Mouse (Mus musculus) forebrain, embryonic 13.5 days (tissue): ENCODE data around the gene Tmem131. TPM values are rescaled to one million over a fixed set of nuclear protein-coding genes. Genes with fewer than 3 reads are reported as not detected.
A peak's percentile ranks its signal among the peaks of the same experiment; 100 is the strongest.

Experiments used
- ATAC-seq: fragments of 200-750 bp; cut with Nextera tagmentation; 2 replicates; pipeline ENCODE4 v1.8.0; 2017
- H3K27ac ChIP-seq: fragments of 300-500 bp; sonication (generic); 2 replicates; pipeline ENCODE4 v1.5.1; 2015; ENCODE audit warnings: inconsistent platforms, mild to moderate bottlenecking, moderate library complexity
- H3K27me3 ChIP-seq: fragments of 300-500 bp; sonication (generic); 2 replicates; pipeline ENCODE4 v1.6.1; 2015; ENCODE audit warnings: mild to moderate bottlenecking, inconsistent platforms
- H3K36me3 ChIP-seq: fragments of 300-500 bp; sonication (generic); 2 replicates; pipeline ENCODE4 v1.6.1; 2015; ENCODE audit warnings: mild to moderate bottlenecking, inconsistent platforms; ENCODE audit not compliant: poor library complexity, severe bottlenecking
- H3K4me1 ChIP-seq: fragments of 300-500 bp; sonication (generic); 2 replicates; pipeline ENCODE4 v1.6.1; 2015; ENCODE audit warnings: inconsistent platforms
- H3K4me2 ChIP-seq: fragments of 300-500 bp; sonication (generic); 2 replicates; pipeline ENCODE4 v1.6.1; 2015; ENCODE audit warnings: inconsistent platforms, mild to moderate bottlenecking, moderate library complexity
- H3K4me3 ChIP-seq: fragments of 300-500 bp; sonication (generic); 2 replicates; pipeline ENCODE4 v1.5.1; 2015; ENCODE audit warnings: mild to moderate bottlenecking, inconsistent platforms
- H3K9ac ChIP-seq: fragments of 300-500 bp; sonication (generic); 2 replicates; pipeline ENCODE4 v1.6.1; 2015; ENCODE audit warnings: mild to moderate bottlenecking, inconsistent platforms
- H3K9me3 ChIP-seq: fragments of 300-500 bp; sonication (generic); replicated peaks from 2 replicates; pipeline ENCODE4 v1.6.1; 2016; ENCODE audit warnings: inconsistent platforms
- WGBS: fragments of 180-500 bp; shearing (Covaris S2); methylation state at CpG from one replicate; pipeline ENCODE4 v1.1.7; 2015; 5-methylcytosine and 5-hydroxymethylcytosine counted together
- polyA plus RNA-seq: library from polyadenylated mRNA; unstranded; fragments of >200 nt; fragmentation: Nextera tagmentation; extraction: Ambion mirVana; gene quantifications from 2 replicates; pipeline ENCODE4 v1.2.1, GENCODE M21; 2015

Tmem131 gene
- polyA plus RNA-seq, 1 experiment from 2014 or later: 12.0 TPM

GRCm38 (mm10) chr1:36784365-36785134 is 158.9 kb downstream of the Tmem131 start:
- H3K27ac ChIP-seq: peak overlapping the region; percentile 59
- H3K9me3 ChIP-seq: no peaks in the 10 kb centered on the region
- H3K4me2 ChIP-seq: peak overlapping the region; percentile 84
- peak overlapping the region; percentile 75 for H3K9ac ChIP-seq
- no peaks in the 10 kb centered on the region for H3K36me3 ChIP-seq
- H3K4me1 ChIP-seq: peaks cover 9% of the 10 kb centered on the region; the same call in 1 of the 2 replicates
- H3K27me3 ChIP-seq: no peaks in the 10 kb centered on the region
- 2% methylated on average over 20 of the region's 20 CpGs for WGBS
- H3K4me3 ChIP-seq: peak overlapping the region; percentile 48
- peak; percentile 83 for ATAC-seq

GRCm38 (mm10) chr1:36782476-36782875 is 161.0 kb downstream of the Tmem131 start:
- Histone ChIP-seq H3K4me3 (no peak overlapping the region), H3K27ac (no peak overlapping the region), H3K27me3 (no peaks in the 10 kb centered on the region), H3K9ac (no peak overlapping the region), H3K36me3 (no peaks in the 10 kb centered on the region), H3K9me3 (no peaks in the 10 kb centered on the region), H3K4me1 (peaks cover 7% of the 10 kb centered on the region; the same call in 1 of the 2 replicates), H3K4me2 (no peak overlapping the region)
- ATAC-seq: no peak
- WGBS: 86% methylated on average over 11 of the region's 11 CpGs

- 96% methylated on average over 13 of the region's 13 CpGs for WGBS
- Histone ChIP-seq H3K9me3 (no peaks in the 10 kb centered on the region), H3K36me3 (no peaks in the 10 kb centered on the region), H3K4me2 (no peak overlapping the region), H3K4me3 (no peak overlapping the region), H3K27ac (no peak overlapping the region), H3K4me1 (peaks cover 7% of the 10 kb centered on the region; the same call in 1 of the 2 replicates), H3K27me3 (no peaks in the 10 kb centered on the region), H3K9ac (no peak overlapping the region)
- ATAC-seq: no peak
Measured at GRCm38 (mm10) chr1:36780793-36781192, 162.7 kb downstream of the Tmem131 start.

- no peak for ATAC-seq
- no peak overlapping the region for H3K27ac ChIP-seq
- H3K4me2 ChIP-seq: no peak overlapping the region
- no peak overlapping the region for H3K9ac ChIP-seq
- H3K4me1 ChIP-seq: no peaks in the 10 kb centered on the region
- no peaks in the 10 kb centered on the region for H3K36me3 ChIP-seq
- peaks cover 14% of the 10 kb centered on the region for H3K27me3 ChIP-seq
- H3K4me3 ChIP-seq: no peak overlapping the region
- H3K9me3 ChIP-seq: no peaks in the 10 kb centered on the region; the same call in 1 of the 2 replicates
- WGBS: 91% methylated on average over 9 of the region's 9 CpGs
Measured at GRCm38 (mm10) chr1:36772198-36772934, 171.1 kb downstream of the Tmem131 start.

- 18% methylated on average over 27 of the region's 27 CpGs for WGBS
- ATAC-seq: peak; percentile 43; the same call in 1 of the 2 replicates
- Histone ChIP-seq H3K27ac (no peak overlapping the region), H3K4me2 (peak overlapping the region; percentile 50), H3K9me3 (no peaks in the 10 kb centered on the region; the same call in 1 of the 2 replicates), H3K4me1 (no peaks in the 10 kb centered on the region), H3K36me3 (no peaks in the 10 kb centered on the region), H3K9ac (no peak overlapping the region), H3K27me3 (peaks cover 14% of the 10 kb centered on the region), H3K4me3 (peak overlapping the region; percentile 28)
Measured at GRCm38 (mm10) chr1:36770998-36771397, 172.5 kb downstream of the Tmem131 start.

GRCm38 (mm10) chr1:36769951-36770350 is 173.5 kb downstream of the Tmem131 start:
- H3K4me3 ChIP-seq: no peak overlapping the region
- H3K9me3 ChIP-seq: no peaks in the 10 kb centered on the region
- peaks cover 14% of the 10 kb centered on the region for H3K27me3 ChIP-seq
- no peak for ATAC-seq
- H3K27ac ChIP-seq: no peak overlapping the region
- WGBS: 91% methylated on average over 1 of the region's 1 CpGs
- H3K9ac ChIP-seq: no peak overlapping the region
- H3K4me2 ChIP-seq: no peak overlapping the region
- H3K4me1 ChIP-seq: no peaks in the 10 kb centered on the region
- H3K36me3 ChIP-seq: no peaks in the 10 kb centered on the region

GRCm38 (mm10) chr1:36768786-36769185 is 174.7 kb downstream of the Tmem131 start:
- H3K9ac ChIP-seq: no peak overlapping the region
- H3K4me3 ChIP-seq: no peak overlapping the region
- ATAC-seq: no peak
- H3K9me3 ChIP-seq: no peaks in the 10 kb centered on the region
- 82% methylated on average over 5 of the region's 5 CpGs for WGBS
- no peaks in the 10 kb centered on the region for H3K36me3 ChIP-seq
- no peak overlapping the region for H3K27ac ChIP-seq
- H3K4me1 ChIP-seq: no peaks in the 10 kb centered on the region
- no peak overlapping the region for H3K4me2 ChIP-seq
- H3K27me3 ChIP-seq: peaks cover 14% of the 10 kb centered on the region

GRCm38 (mm10) chr1:36767321-36767720 is 176.1 kb downstream of the Tmem131 start:
- Histone ChIP-seq H3K4me2 (no peak overlapping the region), H3K9me3 (no peaks in the 10 kb centered on the region), H3K27me3 (peaks cover 14% of the 10 kb centered on the region), H3K9ac (no peak overlapping the region), H3K36me3 (no peaks in the 10 kb centered on the region), H3K27ac (no peak overlapping the region), H3K4me1 (no peaks in the 10 kb centered on the region), H3K4me3 (no peak overlapping the region)
- WGBS: 51% methylated on average over 10 of the region's 10 CpGs
- ATAC-seq: no peak

GRCm38 (mm10) chr1:36766431-36767205 is 176.8 kb downstream of the Tmem131 start:
- no peak overlapping the region for H3K4me3 ChIP-seq
- H3K27ac ChIP-seq: no peak overlapping the region
- ATAC-seq: no peak
- no peak overlapping the region for H3K9ac ChIP-seq
- no peaks in the 10 kb centered on the region for H3K4me1 ChIP-seq
- no peaks in the 10 kb centered on the region for H3K36me3 ChIP-seq
- H3K9me3 ChIP-seq: no peaks in the 10 kb centered on the region
- WGBS: 77% methylated on average over 4 of the region's 4 CpGs
- peaks cover 13% of the 10 kb centered on the region for H3K27me3 ChIP-seq
- H3K4me2 ChIP-seq: no peak overlapping the region

- Histone ChIP-seq H3K4me1 (no peaks in the 10 kb centered on the region), H3K27ac (no peak within 1 kb of the TSS), H3K4me3 (no peak within 1 kb of the TSS), H3K27me3 (no peaks in the 10 kb centered on the region), H3K9me3 (no peaks in the 10 kb centered on the region), H3K4me2 (no peak within 1 kb of the TSS), H3K36me3 (no peaks in the 10 kb centered on the region), H3K9ac (no peak within 1 kb of the TSS)
- WGBS: 85% methylated on average over 11 of the region's 11 CpGs
- no peak for ATAC-seq
Measured at GRCm38 (mm10) chr1:36761568-36761967, 181.9 kb downstream of the Tmem131 start, which contains the start of gene Zap70. Gene Zap70, plus strand, starts transcription at chr1:36761798.

GRCm38 (mm10) chr1:36761061-36761460 is 182.4 kb downstream of the Tmem131 start:
- Histone ChIP-seq H3K9ac (no peak overlapping the region), H3K4me1 (no peaks in the 10 kb centered on the region), H3K27ac (no peak overlapping the region), H3K9me3 (no peaks in the 10 kb centered on the region), H3K36me3 (no peaks in the 10 kb centered on the region), H3K4me3 (no peak overlapping the region), H3K4me2 (no peak overlapping the region), H3K27me3 (no peaks in the 10 kb centered on the region)
- no peak for ATAC-seq
- 90% methylated on average over 8 of the region's 8 CpGs for WGBS

- Histone ChIP-seq H3K27me3 (no peaks in the 10 kb centered on the region), H3K4me1 (no peaks in the 10 kb centered on the region), H3K4me2 (no peak overlapping the region), H3K9me3 (no peaks in the 10 kb centered on the region), H3K36me3 (no peaks in the 10 kb centered on the region), H3K4me3 (no peak overlapping the region), H3K9ac (no peak overlapping the region), H3K27ac (no peak overlapping the region)
- 88% methylated on average over 9 of the region's 9 CpGs for WGBS
- ATAC-seq: no peak
Measured at GRCm38 (mm10) chr1:36760401-36760800, 183.1 kb downstream of the Tmem131 start.
